Mouse (Mus musculus): ENCODE data around the gene Gm45837. TPM values are rescaled to one million over a fixed set of nuclear protein-coding genes. Genes with fewer than 3 reads are reported as not detected.

The Gm45837 gene
- 6.5 and 9.2 TPM in 2 replicates for polyA plus RNA-seq (2015; fragmentation: Nextera tagmentation; extraction: Ambion mirVana)

GRCm38 (mm10) chr7:101410267-101410936 lies at the start of gene Gm45837:
Gene Gm45837, plus strand, starts transcription at chr7:101410886.

GRCm38 (mm10) chr7:101421529-101421928 lies 10.8 kb downstream of the Gm45837 start, which contains the start of gene Pde2a:
Gene Pde2a, plus strand, starts transcription at chr7:101421691.

MicroRNAs within 50 kb of the gene (microRNA counts, 519-probe panel; counts per million panel counts)
- microRNA mmu-miR-139-3p = not detected
- 3,083 counts per million, percentile 50 among the panel's probes with 10 or more counts for microRNA mmu-miR-139-5p

Small RNA genes within 50 kb of the gene (microRNA-seq; reads per million reads assigned to microRNA genes)
- gene Mir139 = 6,044 reads per million, percentile 91 among the genes with 10 or more reads in this experiment

Other genes starting within 250 kb of the Gm45837 start
- gene Atg16l2, start 108.6 kb upstream of the Gm45837 start, polyA plus RNA-seq (2015; fragmentation: Nextera tagmentation; extraction: Ambion mirVana) = 9.4 and 10.1 TPM in 2 replicates
- gene Stard10, start 93.8 kb upstream of the Gm45837 start, polyA plus RNA-seq (2015; fragmentation: Nextera tagmentation; extraction: Ambion mirVana) = 14.7 and 14.8 TPM in 2 replicates
- 92.0 and 99.7 TPM in 2 replicates for gene Arap1, start 62.8 kb upstream of the Gm45837 start, polyA plus RNA-seq (2015; fragmentation: Nextera tagmentation; extraction: Ambion mirVana)
- gene Pde2a, start 10.8 kb downstream of the Gm45837 start, polyA plus RNA-seq (2015; fragmentation: Nextera tagmentation; extraction: Ambion mirVana) = 20.2 and 21.1 TPM in 2 replicates
- 0.08 TPM in 1 of 2 replicates, not detected in the other for gene Art2b, start 174.7 kb downstream of the Gm45837 start, polyA plus RNA-seq (2015; fragmentation: Nextera tagmentation; extraction: Ambion mirVana)